Mouse (Mus musculus): ENCODE results near the gene Olfr810.

GRCm38 (mm10) chr10:129741821-129742220, 52.9 kb downstream of the Olfr810 start, which contains the start of gene Olfr806:
- TF ChIP-seq CTCF (IDR thresholded peaks at IDR 0.05; ENCODE audit: borderline replicate concordance, insufficient read depth, low read depth, low read length) (no peak), POLR2A (IDR thresholded peaks at IDR 0.05; ENCODE audit: borderline replicate concordance, insufficient read depth, low read length) (no peak)

Data from cerebellum, adult 2 months (tissue).